Mouse (Mus musculus) thymus, adult 2 months (tissue): ENCODE measurements around the gene Pgpep1.

Experiments
- CTCF ChIP-seq: fragments of 200-500 bp; IDR thresholded peaks from 2 replicates; pipeline ENCODE4 v1.5.1; 2012; ENCODE audit warnings: mild to moderate bottlenecking, control low read depth, low read length, moderate library complexity, borderline replicate concordance; ENCODE audit not compliant: control insufficient read depth, poor library complexity, insufficient read depth; ENCODE audit errors: extremely low read depth
- POLR2A ChIP-seq: fragments of 200-500 bp; IDR thresholded peaks from 2 replicates; pipeline ENCODE4 v1.6.1; 2012; ENCODE audit warnings: mild to moderate bottlenecking, low read length, control low read depth, moderate library complexity; ENCODE audit not compliant: control insufficient read depth, poor library complexity, insufficient read depth; ENCODE audit errors: extremely low read depth

- TF ChIP-seq POLR2A (peak; percentile 92), CTCF (peak; percentile 10; the same call in 1 of the 2 replicates)
These were observed 39.8 kb upstream of the Pgpep1 start for GRCm38 (mm10) chr8:70699834-70700554.
